Mouse (Mus musculus): Measurements from ENCODE around the gene Mbtd1.

GRCm38 (mm10) chr11:93957031-93957555 lies 71.4 kb downstream of the Mbtd1 start:
- TF ChIP-seq CTCF (IDR thresholded peaks at IDR 0.05; ENCODE audit: low read depth) (no peak), EP300 (optimal IDR thresholded peaks at IDR 0.05) (no peak)

Data from stomach, postnatal 0 days (tissue).